Mouse (Mus musculus): ENCODE data around the gene Rab17. TPM values are rescaled to one million over a fixed set of nuclear protein-coding genes. Genes with fewer than 3 reads are reported as not detected.

Rab17 gene
- polyA plus RNA-seq, 1 experiment from 2014 or later: 21.3 TPM

GRCm38 (mm10) chr1:90951670-90952069 is 17.8 kb downstream of the Rab17 start:
- ATAC-seq (replicated peaks; ENCODE audit: low FRiP score, low read depth): no peak
- no peak overlapping the region for H3K9ac ChIP-seq (ENCODE audit: low read depth, low read length)
- H3K27ac ChIP-seq: no peak overlapping the region
- no peaks in the 10 kb centered on the region for H3K27me3 ChIP-seq (ENCODE audit: insufficient read depth, low read length)
- DNase-seq (ENCODE audit: low spot score): no peak
- no peaks in the 10 kb centered on the region for H3K9me3 ChIP-seq (replicated peaks; ENCODE audit: low read length)
- H3K4me1 ChIP-seq (replicated peaks; ENCODE audit: insufficient read depth, low read length): no peaks in the 10 kb centered on the region
- no peak overlapping the region for H3K4me2 ChIP-seq (ENCODE audit: low read length)
- no peak overlapping the region for H3K4me3 ChIP-seq (replicated peaks; ENCODE audit: low read depth, low read length)
- 81% methylated on average over 7 of the region's 7 CpGs for WGBS
- H3K36me3 ChIP-seq (ENCODE audit: insufficient read depth, low read length): no peaks in the 10 kb centered on the region
- TF ChIP-seq CTCF (IDR thresholded peaks at IDR 0.05; ENCODE audit: low read depth): no peak

GRCm38 (mm10) chr1:90949309-90949708 is 20.2 kb downstream of the Rab17 start:
- no peaks in the 10 kb centered on the region for H3K27me3 ChIP-seq (ENCODE audit: insufficient read depth, low read length)
- DNase-seq (ENCODE audit: low spot score) (no peak), ATAC-seq (replicated peaks; ENCODE audit: low FRiP score, low read depth) (no peak)
- H3K36me3 ChIP-seq (ENCODE audit: insufficient read depth, low read length): no peaks in the 10 kb centered on the region
- H3K9ac ChIP-seq (ENCODE audit: low read depth, low read length): no peak overlapping the region
- no peak overlapping the region for H3K4me2 ChIP-seq (ENCODE audit: low read length)
- H3K9me3 ChIP-seq (replicated peaks; ENCODE audit: low read length): no peaks in the 10 kb centered on the region
- TF ChIP-seq CTCF (IDR thresholded peaks at IDR 0.05; ENCODE audit: low read depth): no peak
- H3K4me1 ChIP-seq (replicated peaks; ENCODE audit: insufficient read depth, low read length): no peaks in the 10 kb centered on the region
- H3K4me3 ChIP-seq (replicated peaks; ENCODE audit: low read depth, low read length): no peak overlapping the region
- H3K27ac ChIP-seq: no peak overlapping the region
- WGBS: 54% methylated on average over 9 of the region's 9 CpGs

- Histone ChIP-seq H3K9me3 (replicated peaks; ENCODE audit: low read length) (no peaks in the 10 kb centered on the region), H3K4me3 (replicated peaks; ENCODE audit: low read depth, low read length) (no peak overlapping the region), H3K9ac (ENCODE audit: low read depth, low read length) (no peak overlapping the region), H3K4me2 (ENCODE audit: low read length) (no peak overlapping the region), H3K27ac (no peak overlapping the region), H3K27me3 (ENCODE audit: insufficient read depth, low read length) (no peaks in the 10 kb centered on the region), H3K4me1 (replicated peaks; ENCODE audit: insufficient read depth, low read length) (no peaks in the 10 kb centered on the region), H3K36me3 (ENCODE audit: insufficient read depth, low read length) (no peaks in the 10 kb centered on the region)
- DNase-seq (ENCODE audit: low spot score) (no peak), ATAC-seq (replicated peaks; ENCODE audit: low FRiP score, low read depth) (no peak)
- TF ChIP-seq CTCF (IDR thresholded peaks at IDR 0.05; ENCODE audit: low read depth): no peak
- WGBS: 64% methylated on average over 2 of the region's 2 CpGs
These were observed 22.2 kb downstream of the Rab17 start for GRCm38 (mm10) chr1:90947252-90947651.

DNA sequence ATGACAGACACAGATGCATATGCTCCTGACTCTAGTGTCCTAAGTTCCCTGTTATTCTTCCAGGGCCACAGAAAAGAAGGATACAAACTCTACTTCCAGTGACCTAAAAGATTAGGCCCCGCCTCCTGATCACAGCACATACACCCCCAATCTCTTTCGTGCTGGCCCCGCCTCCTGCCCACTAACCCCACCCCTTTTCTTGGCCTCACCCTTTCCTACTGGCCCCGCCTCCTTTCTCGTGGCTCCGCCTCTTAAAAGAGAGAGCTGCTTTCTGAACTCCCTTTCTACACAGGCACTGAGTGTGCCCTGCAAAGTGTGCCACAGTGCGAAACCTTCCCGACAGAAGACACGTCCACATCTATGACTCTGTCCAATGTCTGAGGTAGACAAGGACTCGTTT is 24.3 kb downstream of the Rab17 start:
- no peak for DNase-seq (ENCODE audit: low spot score)
- WGBS: 66% methylated on average over 10 of the region's 10 CpGs

GRCm38 (mm10) chr1:90939980-90940379 is 29.5 kb downstream of the Rab17 start:
- TF ChIP-seq CTCF (IDR thresholded peaks at IDR 0.05; ENCODE audit: low read depth): no peak
- no peaks in the 10 kb centered on the region for H3K9me3 ChIP-seq (replicated peaks; ENCODE audit: low read length)

More for the DNA sequence above, 24.3 kb downstream of the Rab17 start:
- no peak overlapping the region for H3K27ac ChIP-seq
- H3K36me3 ChIP-seq (ENCODE audit: insufficient read depth, low read length): no peaks in the 10 kb centered on the region
- H3K4me1 ChIP-seq (replicated peaks; ENCODE audit: insufficient read depth, low read length): no peaks in the 10 kb centered on the region
- TF ChIP-seq CTCF (IDR thresholded peaks at IDR 0.05; ENCODE audit: low read depth): no peak
- no peaks in the 10 kb centered on the region for H3K9me3 ChIP-seq (replicated peaks; ENCODE audit: low read length)
- H3K4me3 ChIP-seq (replicated peaks; ENCODE audit: low read depth, low read length): no peak overlapping the region
- ATAC-seq (replicated peaks; ENCODE audit: low FRiP score, low read depth): no peak
- no peak overlapping the region for H3K4me2 ChIP-seq (ENCODE audit: low read length)
- no peak overlapping the region for H3K9ac ChIP-seq (ENCODE audit: low read depth, low read length)
- H3K27me3 ChIP-seq (ENCODE audit: insufficient read depth, low read length): no peaks in the 10 kb centered on the region

DNA sequence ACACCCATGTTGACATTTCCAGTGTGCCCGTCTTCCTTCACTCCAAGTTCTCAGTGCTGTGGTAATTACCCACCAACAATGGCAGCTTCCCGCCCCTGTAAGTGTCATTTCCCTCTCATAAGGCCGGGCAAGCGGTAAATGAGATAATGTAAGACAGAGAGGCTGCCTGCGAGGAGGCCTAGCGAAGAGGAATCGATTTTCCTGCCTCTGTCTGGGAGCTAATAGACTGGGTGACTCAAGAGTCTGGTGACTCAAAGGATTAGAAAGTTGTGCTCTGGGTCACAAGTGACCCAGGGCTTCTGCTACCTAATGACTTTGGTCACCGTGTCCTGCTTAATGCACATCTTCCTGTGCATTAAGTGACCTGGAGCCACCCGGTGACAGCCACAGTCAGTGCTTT is 32.5 kb downstream of the Rab17 start:
- H3K4me3 ChIP-seq (replicated peaks; ENCODE audit: low read depth, low read length): no peak overlapping the region
- no peak for TF ChIP-seq CTCF (IDR thresholded peaks at IDR 0.05; ENCODE audit: low read depth)
- H3K4me2 ChIP-seq (ENCODE audit: low read length): no peak overlapping the region
- WGBS: 65% methylated on average over 9 of the region's 9 CpGs
- no peaks in the 10 kb centered on the region for H3K9me3 ChIP-seq (replicated peaks; ENCODE audit: low read length)
- H3K27ac ChIP-seq: no peak overlapping the region
- H3K9ac ChIP-seq (ENCODE audit: low read depth, low read length): no peak overlapping the region
- no peaks in the 10 kb centered on the region for H3K36me3 ChIP-seq (ENCODE audit: insufficient read depth, low read length)
- DNase-seq (ENCODE audit: low spot score): no peak
- H3K27me3 ChIP-seq (ENCODE audit: insufficient read depth, low read length): no peaks in the 10 kb centered on the region
- H3K4me1 ChIP-seq (replicated peaks; ENCODE audit: insufficient read depth, low read length): no peaks in the 10 kb centered on the region
- ATAC-seq (replicated peaks; ENCODE audit: low FRiP score, low read depth): no peak

More at GRCm38 (mm10) chr1:90939980-90940379, 29.5 kb downstream of the Rab17 start:
- WGBS: 85% methylated on average over 4 of the region's 4 CpGs
- H3K4me2 ChIP-seq (ENCODE audit: low read length): no peak overlapping the region
- H3K9ac ChIP-seq (ENCODE audit: low read depth, low read length): no peak overlapping the region
- no peaks in the 10 kb centered on the region for H3K4me1 ChIP-seq (replicated peaks; ENCODE audit: insufficient read depth, low read length)
- DNase-seq (ENCODE audit: low spot score): no peak
- no peaks in the 10 kb centered on the region for H3K27me3 ChIP-seq (ENCODE audit: insufficient read depth, low read length)
- H3K27ac ChIP-seq: no peak overlapping the region
- no peak for ATAC-seq (replicated peaks; ENCODE audit: low FRiP score, low read depth)
- no peaks in the 10 kb centered on the region for H3K36me3 ChIP-seq (ENCODE audit: insufficient read depth, low read length)
- H3K4me3 ChIP-seq (replicated peaks; ENCODE audit: low read depth, low read length): no peak overlapping the region

DNA sequence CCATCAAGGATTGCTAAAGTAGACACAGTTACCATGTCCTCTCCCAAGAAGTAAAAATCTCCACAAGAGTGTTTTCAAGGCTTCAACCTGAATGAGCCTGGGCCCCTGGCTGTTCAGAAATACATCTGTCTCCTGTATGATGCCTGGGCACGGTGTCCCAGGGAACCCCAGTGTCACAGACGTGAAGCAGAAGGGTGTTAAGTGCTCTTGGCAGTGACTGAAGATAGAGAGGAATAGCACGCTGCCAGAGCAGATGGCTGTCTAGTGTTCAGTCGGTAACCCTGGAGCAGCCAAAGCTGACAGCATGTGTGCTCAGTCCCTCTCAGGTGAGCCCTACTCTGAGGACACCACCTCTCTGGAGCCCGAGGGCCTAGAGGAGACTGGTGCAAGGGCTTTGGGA is 36.5 kb downstream of the Rab17 start:
- H3K27me3 ChIP-seq (ENCODE audit: insufficient read depth, low read length): no peaks in the 10 kb centered on the region
- 75% methylated on average over 5 of the region's 5 CpGs for WGBS
- no peak for TF ChIP-seq CTCF (IDR thresholded peaks at IDR 0.05; ENCODE audit: low read depth)

More for the DNA sequence above, 36.5 kb downstream of the Rab17 start:
- H3K4me3 ChIP-seq (replicated peaks; ENCODE audit: low read depth, low read length): no peak overlapping the region
- H3K4me1 ChIP-seq (replicated peaks; ENCODE audit: insufficient read depth, low read length): peaks cover 3% of the 10 kb centered on the region; the same call in 1 of the 2 replicates
- H3K9me3 ChIP-seq (replicated peaks; ENCODE audit: low read length): no peaks in the 10 kb centered on the region
- no peak for DNase-seq (ENCODE audit: low spot score)
- ATAC-seq (replicated peaks; ENCODE audit: low FRiP score, low read depth): no peak
- no peak overlapping the region for H3K4me2 ChIP-seq (ENCODE audit: low read length)
- no peak overlapping the region for H3K9ac ChIP-seq (ENCODE audit: low read depth, low read length)
- H3K27ac ChIP-seq: no peak overlapping the region
- no peaks in the 10 kb centered on the region for H3K36me3 ChIP-seq (ENCODE audit: insufficient read depth, low read length)
